ENCODE assay signal across 29 mouse cellular contexts in the genomic region with DNA sequence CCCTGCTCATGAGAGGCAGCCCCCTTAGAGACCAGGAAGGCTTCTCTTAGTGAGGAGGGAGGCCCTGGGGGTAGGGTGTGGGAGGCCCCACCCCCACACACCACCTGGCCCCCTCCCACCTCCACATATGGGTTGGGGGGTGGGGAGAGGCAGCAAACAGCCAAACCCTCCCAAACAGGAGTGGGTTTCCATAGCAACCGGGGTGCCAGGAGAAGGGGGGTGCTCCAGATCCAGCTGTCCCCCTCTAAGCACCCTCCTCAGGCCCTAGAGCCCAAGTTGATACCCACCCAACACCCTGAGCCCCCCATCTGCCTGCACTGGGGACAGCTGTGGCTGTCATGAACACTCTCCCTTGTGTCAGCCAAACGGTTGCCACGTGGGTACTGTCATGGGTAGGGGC. TPM values are rescaled to one million over a fixed set of nuclear protein-coding genes. Genes with fewer than 3 reads are reported as not detected.
DNase-seq lines count a peak whose midpoint lies in the region; ATAC-seq lines count a peak whose summit lies in the region.
"Had no signal": no experiment of that assay in that cellular context is flagged by ENCODE, and none has a peak within 500 bp of the region (broad histone marks: within the 10 kb centered on the region; RNA-seq: fewer than 3 reads in every experiment).

No protein-coding gene starts in this region.

- peak overlapping the region; percentile 84 for H3K4me2 ChIP-seq in forebrain, embryonic 15.5 days (replicated peaks)
- H3K4me2 ChIP-seq in neural tube, embryonic 13.5 days, result no peak overlapping the region
- no peak overlapping the region for H3K4me2 ChIP-seq in neural tube, embryonic 15.5 days
- peak overlapping the region; percentile 88 for H3K4me2 ChIP-seq in forebrain, embryonic 16.5 days (ENCODE audit: low read length)
- H3K4me2 ChIP-seq: heart, embryonic 13.5 days; hindbrain, embryonic 14.5 days; kidney, embryonic 15.5 days; limb, embryonic 15.5 days; liver, embryonic 13.5 days; midbrain, embryonic 12.5 days had no signal

- no peak for ATAC-seq in forebrain, embryonic 15.5 days (replicated peaks)
- no peak for ATAC-seq in neural tube, embryonic 13.5 days (ENCODE audit: low read depth)
- ATAC-seq in neural tube, embryonic 15.5 days (ENCODE audit: low FRiP score), result no peak
- ATAC-seq in forebrain, embryonic 16.5 days, result no peak
- ATAC-seq: CD4-positive, CD25-positive, alpha-beta regulatory T cell, adult 4 months; inflammation-experienced regulatory T-cells, adult 6 months; lung, postnatal 0 days had no signal

- H3K27ac ChIP-seq in forebrain, embryonic 15.5 days (replicated peaks), result peak overlapping the region; percentile 97
- no peak overlapping the region for H3K27ac ChIP-seq in forebrain, embryonic 10.5 days
- 0 out of 2 replicates have a peak overlapping the region, but pooled peaks have one; percentile 13 for H3K27ac ChIP-seq in neural tube, embryonic 13.5 days (replicated peaks)
- H3K27ac ChIP-seq in neural tube, embryonic 15.5 days (replicated peaks), result no peak overlapping the region
- H3K27ac ChIP-seq in forebrain, embryonic 16.5 days (ENCODE audit: low read length), result peak overlapping the region; percentile 94
- H3K27ac ChIP-seq: heart, embryonic 13.5 days; hindbrain, embryonic 14.5 days; kidney, embryonic 15.5 days; limb, embryonic 10.5 days; limb, embryonic 15.5 days; liver, embryonic 13.5 days; midbrain, embryonic 12.5 days had no signal

- peaks cover 98% of the 10 kb centered on the region for H3K4me1 ChIP-seq in forebrain, embryonic 15.5 days
- H3K4me1 ChIP-seq in forebrain, embryonic 10.5 days, result peaks cover 46% of the 10 kb centered on the region
- H3K4me1 ChIP-seq in neural tube, embryonic 13.5 days (replicated peaks), result peaks cover 94% of the 10 kb centered on the region
- H3K4me1 ChIP-seq in neural tube, embryonic 15.5 days, result peaks cover 58% of the 10 kb centered on the region
- H3K4me1 ChIP-seq in forebrain, embryonic 16.5 days (replicated peaks; ENCODE audit: control insufficient read depth, insufficient read depth, low read length), result peaks cover 92% of the 10 kb centered on the region

- WGBS in forebrain, embryonic 15.5 days, result 45% methylated on average over 3 of the region's 3 CpGs
- 70% methylated on average over 3 of the region's 3 CpGs for WGBS in forebrain, embryonic 10.5 days
- WGBS in neural tube, embryonic 13.5 days, result 51% methylated on average over 3 of the region's 3 CpGs
- WGBS in neural tube, embryonic 15.5 days, result 53% methylated on average over 3 of the region's 3 CpGs
- WGBS in forebrain, embryonic 16.5 days, result 38% methylated on average over 3 of the region's 3 CpGs

- no peaks in the 10 kb centered on the region for H3K27me3 ChIP-seq in forebrain, embryonic 15.5 days
- peaks cover 100% of the 10 kb centered on the region for H3K27me3 ChIP-seq in forebrain, embryonic 10.5 days (ENCODE audit: poor library complexity, severe bottlenecking)
- H3K27me3 ChIP-seq in neural tube, embryonic 13.5 days, result peaks cover 72% of the 10 kb centered on the region
- peaks cover 21% of the 10 kb centered on the region for H3K27me3 ChIP-seq in neural tube, embryonic 15.5 days (replicated peaks)
- no peaks in the 10 kb centered on the region for H3K27me3 ChIP-seq in forebrain, embryonic 16.5 days (replicated peaks; ENCODE audit: control insufficient read depth, insufficient read depth, low read length)

- DNase-seq in forebrain, embryonic 10.5 days (ENCODE audit: extremely low spot score, low spot score), result no peak
- no peak for DNase-seq in frontal cortex, postnatal 25 days (ENCODE audit: low spot score in 2 of 2)
- DNase-seq in testis, postnatal 14 days (ENCODE audit: low spot score), result no peak
- DNase-seq: adrenal gland, postnatal 25 days; cerebellum, adult 2 months; cerebellum, postnatal 36 days; gastrocnemius, postnatal 10 days; heart, postnatal 10 days; kidney, adult 18-20 months; kidney, postnatal 25 days; liver, embryonic 13.5 days; lung, adult 18-20 months; retina, postnatal 1 day; thymus, postnatal 4 days had no signal

- no peaks in the 10 kb centered on the region for H3K36me3 ChIP-seq in forebrain, embryonic 15.5 days
- no peaks in the 10 kb centered on the region for H3K36me3 ChIP-seq in forebrain, embryonic 10.5 days (replicated peaks)
- H3K36me3 ChIP-seq in neural tube, embryonic 13.5 days, result no peaks in the 10 kb centered on the region
- no peaks in the 10 kb centered on the region for H3K36me3 ChIP-seq in neural tube, embryonic 15.5 days
- H3K36me3 ChIP-seq in forebrain, embryonic 16.5 days (ENCODE audit: control insufficient read depth, insufficient read depth), result no peaks in the 10 kb centered on the region
- H3K36me3 ChIP-seq: heart, embryonic 13.5 days; kidney, embryonic 15.5 days; limb, embryonic 10.5 days; limb, embryonic 15.5 days; liver, embryonic 13.5 days; midbrain, embryonic 12.5 days had no signal

- no peak overlapping the region for H3K9ac ChIP-seq in forebrain, embryonic 15.5 days (replicated peaks)
- H3K9ac ChIP-seq in neural tube, embryonic 13.5 days, result no peak overlapping the region
- H3K9ac ChIP-seq in neural tube, embryonic 15.5 days (replicated peaks), result no peak overlapping the region
- no peak overlapping the region for H3K9ac ChIP-seq in forebrain, embryonic 16.5 days (replicated peaks; ENCODE audit: low read depth, low read length)
- H3K9ac ChIP-seq: heart, embryonic 13.5 days; hindbrain, embryonic 14.5 days; kidney, embryonic 15.5 days; limb, embryonic 15.5 days; liver, embryonic 13.5 days; midbrain, embryonic 12.5 days had no signal

- H3K4me3 ChIP-seq in forebrain, embryonic 15.5 days, result 0 out of 2 replicates have a peak overlapping the region, but pooled peaks have one; percentile 61
- H3K4me3 ChIP-seq in forebrain, embryonic 10.5 days, result no peak overlapping the region
- no peak overlapping the region for H3K4me3 ChIP-seq in neural tube, embryonic 13.5 days
- no peak overlapping the region for H3K4me3 ChIP-seq in neural tube, embryonic 15.5 days (replicated peaks)
- no peak overlapping the region; the same call in 1 of the 2 replicates for H3K4me3 ChIP-seq in forebrain, embryonic 16.5 days (replicated peaks; ENCODE audit: low read length)
- H3K4me3 ChIP-seq: heart, embryonic 13.5 days; kidney, embryonic 15.5 days; limb, embryonic 10.5 days; limb, embryonic 15.5 days; liver, embryonic 13.5 days; megakaryocyte, embryonic 14.5 days; midbrain, embryonic 12.5 days had no signal

- no peaks in the 10 kb centered on the region for H3K9me3 ChIP-seq in forebrain, embryonic 15.5 days
- no peaks in the 10 kb centered on the region for H3K9me3 ChIP-seq in forebrain, embryonic 10.5 days
- H3K9me3 ChIP-seq in neural tube, embryonic 13.5 days, result no peaks in the 10 kb centered on the region
- H3K9me3 ChIP-seq in neural tube, embryonic 15.5 days (replicated peaks), result no peaks in the 10 kb centered on the region
- no peaks in the 10 kb centered on the region for H3K9me3 ChIP-seq in forebrain, embryonic 16.5 days (ENCODE audit: control insufficient read depth, low read length)
- H3K9me3 ChIP-seq: heart, embryonic 13.5 days; kidney, embryonic 15.5 days; limb, embryonic 10.5 days; limb, embryonic 15.5 days; liver, embryonic 13.5 days; megakaryocyte, embryonic 14.5 days; midbrain, embryonic 12.5 days had no signal

RNA-seq across cellular contexts. Expression of a gene that starts 6.1 kb away (rescaled TPM):
- polyA plus RNA-seq in forebrain, embryonic 15.5 days (2015; fragmentation: Nextera tagmentation; extraction: Ambion mirVana), result 4.4 and 5.3 TPM in 2 replicates
- polyA plus RNA-seq in forebrain, embryonic 10.5 days (2016; fragmentation: Nextera tagmentation; extraction: Ambion mirVana), result 0.06 TPM in 2 replicates
- polyA plus RNA-seq in neural tube, embryonic 13.5 days (2015; fragmentation: Nextera tagmentation; extraction: Ambion mirVana), result 0.62 and 1.0 TPM in 2 replicates
- 0.63 and 1.0 TPM in 2 replicates for polyA plus RNA-seq in neural tube, embryonic 15.5 days (2015; fragmentation: Nextera tagmentation; extraction: Ambion mirVana)
- polyA plus RNA-seq in forebrain, embryonic 16.5 days (2015; fragmentation: Nextera tagmentation; extraction: Ambion mirVana), result 3.6 and 3.7 TPM in 2 replicates
- polyA plus RNA-seq: CD4-positive, CD25-positive, alpha-beta regulatory T cell, adult 4 months; heart, embryonic 13.5 days; inflammation-experienced regulatory T-cells, adult 6 months; limb, embryonic 10.5 days; liver, embryonic 13.5 days; thymus, postnatal 0 days had no signal

Comparison
In these comparisons a context has a peak if more than half of its experiments do, and no peak if none do; other contexts are left out.
1. H3K27ac ChIP-seq: peak in forebrain, embryonic 15.5 days (single experiment), neural tube, embryonic 13.5 days (single experiment) and forebrain, embryonic 16.5 days (single experiment); none in forebrain, embryonic 10.5 days (single experiment) and neural tube, embryonic 15.5 days (single experiment).
2. H3K4me2 ChIP-seq: peak in forebrain, embryonic 15.5 days (single experiment) and forebrain, embryonic 16.5 days (single experiment); none in neural tube, embryonic 13.5 days (single experiment) and neural tube, embryonic 15.5 days (single experiment).